Mouse (Mus musculus) adrenal gland, adult 10 weeks (tissue): ENCODE data around the gene Selenok. TPM values are rescaled to one million over a fixed set of nuclear protein-coding genes. Genes with fewer than 3 reads are reported as not detected.

Experiments
- polyA plus RNA-seq: library from polyadenylated mRNA; stranded (reverse); fragments of 350-450 nt; fragmentation: Illumina TruSeq; extraction: RNeasy Lipid Tissue Mini Kit (QIAGEN cat#74804); gene quantifications from one replicate; pipeline ENCODE4 v1.2.3, GENCODE M21; 2014; ENCODE audit warnings: low read depth, low replicate concordance

The Selenok gene
- 137 TPM for polyA plus RNA-seq

DNA sequence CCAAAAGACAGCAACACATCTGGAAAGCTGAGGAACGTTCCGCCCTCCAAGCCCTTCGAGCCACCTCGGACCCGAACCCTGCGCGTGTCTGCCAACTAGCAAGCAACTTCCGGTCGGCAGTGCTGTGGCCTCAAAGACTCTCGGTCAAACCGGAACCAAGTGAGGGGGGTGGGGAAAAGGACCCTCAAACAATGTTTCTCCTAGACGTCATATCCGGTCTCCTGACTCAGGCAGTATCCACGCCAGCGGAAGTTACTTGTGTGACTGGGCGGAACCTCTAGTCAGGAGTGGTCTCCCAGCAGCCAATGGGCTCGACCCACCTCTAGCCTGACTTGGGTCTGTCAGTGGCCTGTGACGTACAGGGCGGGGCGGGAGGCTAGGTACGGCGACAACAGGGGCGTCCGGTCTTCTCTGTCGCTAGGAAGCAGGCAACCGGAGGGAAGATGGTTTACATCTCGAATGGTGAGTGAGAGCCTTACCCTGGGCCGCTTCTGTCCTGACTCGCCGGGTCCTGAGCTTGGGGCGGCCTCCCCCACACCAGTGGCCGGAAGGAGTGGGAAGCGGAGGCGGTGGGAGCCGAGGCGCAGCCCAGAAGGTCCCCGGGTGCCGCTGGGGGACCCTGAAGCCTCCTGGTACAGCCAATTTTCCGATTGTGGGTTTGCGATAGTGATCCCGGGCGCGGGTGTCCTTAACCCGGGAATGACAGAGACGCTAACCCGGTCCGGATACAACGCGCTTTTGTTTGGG is at the start of gene Selenok:
Selenok (plus strand) TSS at position 234 of the 747 bp plus-strand sequence.

DNA sequence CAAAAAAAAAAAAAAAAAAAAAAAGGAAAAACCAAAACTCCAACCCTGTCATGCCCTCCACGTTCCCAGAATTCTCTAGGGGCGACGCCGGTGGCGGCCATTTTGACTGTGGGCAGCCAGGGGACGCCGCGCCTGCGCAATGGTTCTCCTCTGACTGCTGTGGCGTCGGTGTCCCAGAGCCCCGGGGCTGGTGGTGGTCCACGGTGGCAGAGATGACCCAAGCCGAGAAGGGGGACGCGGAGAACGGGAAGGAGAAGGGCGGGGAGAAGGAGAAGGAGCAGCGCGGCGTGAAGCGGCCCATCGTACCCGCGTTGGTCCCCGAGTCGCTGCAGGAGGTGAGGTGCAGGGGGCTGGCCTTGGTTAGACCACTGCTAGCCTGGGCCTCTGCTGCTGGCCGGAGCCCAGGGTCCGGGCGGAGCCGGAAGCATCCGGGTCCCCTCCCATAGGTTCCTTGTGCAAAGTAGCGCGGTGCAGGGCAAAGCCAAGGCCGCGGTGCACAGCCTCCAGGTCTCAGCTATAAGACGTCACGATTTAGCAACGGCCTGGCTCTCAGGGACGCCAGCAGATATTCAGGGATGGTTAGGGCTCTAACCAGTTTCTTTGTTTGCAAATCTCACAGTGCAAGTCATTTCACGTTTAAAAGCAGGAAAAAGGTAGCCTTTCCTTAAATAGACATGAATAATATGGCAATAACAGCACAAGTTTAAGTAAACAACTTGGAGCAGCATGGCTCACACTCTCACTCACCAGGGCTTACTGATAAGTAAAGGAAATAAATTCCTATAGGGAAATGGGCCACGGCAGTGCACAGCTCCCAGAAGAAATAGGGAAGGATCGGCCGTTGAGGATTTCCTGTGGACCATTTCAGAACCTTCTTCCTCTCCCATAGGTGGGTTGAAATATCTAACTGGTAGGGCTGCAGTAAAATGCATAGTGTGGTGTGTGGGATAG is 10.4 kb downstream of the Selenok start, which contains the start of gene Actr8:
Actr8 (plus strand) TSS at position 84 of the 951 bp plus-strand sequence.

DNA sequence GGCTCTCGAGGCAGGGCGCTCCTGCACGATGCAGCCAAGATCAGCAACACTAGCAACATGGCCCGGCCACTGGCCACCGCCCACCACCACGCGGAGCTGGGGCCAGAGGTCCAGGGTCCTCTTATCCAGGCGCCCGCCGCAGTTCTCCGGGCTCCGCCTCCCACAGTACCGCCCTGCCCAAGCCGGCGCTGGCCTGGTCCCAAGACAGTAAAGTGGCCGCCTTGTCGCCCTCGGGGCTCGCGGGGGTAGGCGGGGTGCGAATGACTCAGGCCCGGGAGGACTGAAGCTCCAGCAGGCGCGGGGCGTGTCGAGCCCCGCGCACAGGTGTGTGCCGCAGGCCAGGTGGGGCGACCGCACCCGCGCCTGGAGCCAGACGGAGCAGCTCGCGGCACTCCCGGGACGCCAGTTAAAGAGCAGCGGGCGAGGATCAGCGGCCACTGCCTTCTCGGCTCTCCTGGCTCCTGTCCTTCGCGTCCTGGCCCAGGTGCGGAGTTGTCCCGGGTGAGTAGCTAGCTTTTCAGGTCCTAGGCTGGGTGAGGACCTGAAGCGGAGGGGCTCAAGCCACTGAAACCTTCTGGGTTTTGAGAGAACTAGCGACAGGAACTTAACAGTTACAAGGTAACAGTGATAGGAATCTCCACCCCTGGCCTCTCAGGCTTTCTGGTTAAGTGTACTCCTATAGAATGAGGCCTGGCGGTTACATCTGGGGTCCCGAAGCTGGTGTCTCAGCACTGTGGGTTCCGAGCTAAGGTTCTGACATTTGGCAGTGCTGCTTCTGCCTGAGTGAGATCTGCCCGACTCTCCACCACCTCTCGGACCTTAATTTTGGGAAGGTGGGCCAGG is 40.8 kb downstream of the Selenok start, which contains the start of the genes Il17rb and Chdh:
Il17rb (minus strand) TSS at position 164 of the 843 bp plus-strand sequence.
Chdh (plus strand) TSS at position 291 of the 843 bp plus-strand sequence.

Other genes with a start within 250 kb of the Selenok start
- 3.0 TPM for gene Cacna2d3, start 246.4 kb upstream of the Selenok start, polyA plus RNA-seq
- 28.8 TPM for gene Actr8, start 10.0 kb downstream of the Selenok start, polyA plus RNA-seq
- gene Il17rb, start 40.6 kb downstream of the Selenok start, polyA plus RNA-seq, result 0.52 TPM
- gene Chdh, start 40.7 kb downstream of the Selenok start, polyA plus RNA-seq, result 3.4 TPM